Mouse (Mus musculus) T-helper 2 cell (primary cell): Measurements from ENCODE around the gene Ube2n.

Experiments
- in situ Hi-C: fragments of 300-600 bp; cut with MboI, MseI; formaldehyde crosslinking; loops from one replicate; pipeline ENCODE4 v1.15.1; 2025; ENCODE audit warnings: high pct_unique_total_duplicates

The Ube2n gene

GRCm38 (mm10) chr10:95514656-95515292, at the start of gene Ube2n:
TSS of gene Ube2n (plus strand) at chr10:95515145.
- in situ Hi-C loops = no loop called here

DNA sequence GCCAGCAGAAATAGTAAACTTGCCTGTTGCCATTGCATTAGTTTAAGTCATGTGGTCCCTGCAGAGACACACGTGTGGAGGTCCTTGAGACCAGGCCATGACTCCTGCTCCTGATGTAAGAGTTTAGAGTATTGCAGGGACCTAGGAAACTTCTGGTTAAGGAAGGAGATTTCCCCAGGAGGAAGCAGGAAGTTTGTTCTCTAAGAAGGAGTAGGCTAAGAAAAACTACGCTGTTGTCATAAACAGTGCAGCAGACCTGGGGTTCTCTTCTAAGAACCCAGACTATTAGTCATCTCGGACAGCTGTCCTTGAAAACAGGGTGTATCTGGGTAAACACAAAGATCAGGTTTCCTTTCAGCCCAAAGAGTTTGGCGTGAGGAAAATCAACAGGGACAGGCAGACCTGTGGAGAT, 49.5 kb upstream of the Ube2n start:
- in situ Hi-C loops = no loop called here

GRCm38 (mm10) chr10:95468894-95469293, 46.1 kb upstream of the Ube2n start:
- in situ Hi-C loops = no loop called here

- in situ Hi-C loops = no loop called here
Measured at GRCm38 (mm10) chr10:95471186-95471585, 43.8 kb upstream of the Ube2n start.

DNA sequence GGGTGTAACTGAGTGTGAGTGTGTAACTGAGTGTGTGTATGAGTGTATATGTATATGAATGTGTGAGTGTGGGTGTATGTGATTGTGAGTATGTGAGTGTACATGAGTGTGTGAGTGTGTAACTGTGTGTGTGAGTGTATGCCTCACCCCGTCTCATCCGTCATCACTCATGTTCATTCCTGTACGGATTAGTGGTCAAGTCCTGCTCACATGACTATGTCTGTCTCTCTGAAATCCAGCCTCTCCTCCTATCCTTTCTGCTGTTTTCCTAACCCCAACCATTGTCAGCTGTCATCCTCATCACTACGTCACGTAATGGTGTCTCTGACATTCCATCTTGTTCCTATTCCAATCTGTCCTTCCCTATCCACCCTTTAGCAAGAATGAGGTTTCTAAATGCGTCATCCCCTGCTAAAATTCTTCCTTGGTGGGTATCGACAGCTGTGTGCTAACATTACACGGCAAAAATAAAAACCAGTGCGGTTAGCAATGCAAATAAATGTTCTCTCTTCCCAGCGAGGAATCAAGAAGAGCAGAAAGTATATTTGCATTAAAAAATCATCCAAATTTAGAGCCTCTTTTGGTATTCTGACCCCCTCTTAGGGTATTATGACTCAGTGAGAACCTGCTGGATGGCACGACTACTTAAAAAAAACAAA, 42.9 kb upstream of the Ube2n start:
- in situ Hi-C loops = no loop called here

- in situ Hi-C loops = loop anchor here (5.0 kb wide), 1 partner anchor 484 kb away; no protein-coding TSS in a partner anchor
Measured at GRCm38 (mm10) chr10:95475923-95476322, 39.0 kb upstream of the Ube2n start.

- in situ Hi-C loops = loop anchor here (5.0 kb wide), 1 partner anchor 485 kb away; no protein-coding TSS in a partner anchor
Measured at GRCm38 (mm10) chr10:95477516-95477915, 37.4 kb upstream of the Ube2n start.

GRCm38 (mm10) chr10:95489653-95490052, 25.3 kb upstream of the Ube2n start:
- in situ Hi-C loops = no loop called here

DNA sequence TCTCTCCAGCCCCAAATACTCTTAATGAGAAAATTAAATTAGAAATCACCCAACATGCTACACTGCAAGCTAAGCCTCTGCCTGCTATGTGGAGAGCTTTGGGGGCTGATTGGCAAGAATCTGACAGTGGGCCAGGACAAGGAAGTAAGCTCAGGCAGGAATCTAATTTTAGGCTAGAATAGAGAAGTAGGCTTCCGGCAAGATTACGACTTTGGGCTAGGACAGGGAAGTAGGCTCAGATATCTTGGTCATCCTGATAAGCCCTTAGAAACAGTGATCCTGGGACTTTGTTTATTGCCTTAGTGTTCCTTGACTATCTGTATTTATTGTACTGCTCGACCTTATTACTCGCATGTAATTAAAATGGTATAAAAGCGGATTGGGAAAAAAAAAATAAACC, 20.7 kb upstream of the Ube2n start:
- in situ Hi-C loops = no loop called here

DNA sequence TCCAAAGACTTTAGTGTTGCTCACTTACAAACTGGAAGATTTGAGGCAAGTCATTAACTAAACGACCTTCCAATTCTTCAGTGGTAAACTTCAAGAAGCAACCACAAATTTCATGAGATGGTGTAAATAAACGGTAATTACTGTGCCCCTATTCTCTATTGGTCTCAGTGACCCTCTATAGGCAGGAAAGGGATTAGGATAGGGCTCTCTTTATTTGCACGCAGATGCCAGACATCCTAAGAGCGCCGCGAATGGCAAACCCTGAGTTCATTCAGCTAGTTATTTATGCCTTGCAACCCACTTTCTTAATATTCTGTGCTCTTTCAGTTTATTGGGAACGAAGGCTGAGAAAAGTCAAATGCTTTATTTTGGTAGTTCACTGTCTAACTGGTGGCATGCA, 13.9 kb upstream of the Ube2n start:
- in situ Hi-C loops = no loop called here

DNA sequence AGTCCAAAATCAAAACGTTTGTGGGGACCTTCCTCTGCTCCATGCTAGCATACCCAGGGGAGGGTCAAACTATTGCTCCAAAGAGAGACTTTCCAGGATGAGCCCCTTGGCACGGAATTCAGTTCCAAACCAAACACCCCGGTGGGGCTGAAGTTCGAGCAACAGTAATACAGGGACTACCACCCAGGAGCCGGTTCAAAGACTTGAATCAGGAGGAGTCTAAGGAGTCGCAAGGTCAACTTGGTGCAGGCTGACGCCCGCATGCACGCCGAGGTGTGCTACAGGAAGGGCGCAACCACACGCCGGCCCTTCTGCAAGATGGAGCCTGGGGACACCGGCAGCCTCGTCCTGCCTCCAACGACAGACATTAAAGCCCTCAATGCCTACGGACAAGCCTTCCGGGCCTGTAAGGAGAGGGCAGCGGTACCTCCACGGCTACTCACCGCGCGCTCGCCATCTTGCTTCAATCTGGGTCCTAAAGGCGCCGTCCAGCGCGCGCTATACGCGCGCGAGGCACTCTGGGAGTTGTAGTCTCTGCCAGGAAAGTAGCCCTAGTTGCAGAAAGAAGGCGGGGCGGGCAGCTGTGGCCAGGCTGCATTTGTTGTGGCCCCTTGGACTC, 13.4 kb upstream of the Ube2n start, which contains the start of gene Mrpl42:
Gene Mrpl42, minus strand, starts transcription at position 478 of the 619 bp plus-strand sequence.
- in situ Hi-C loops = no loop called here

DNA sequence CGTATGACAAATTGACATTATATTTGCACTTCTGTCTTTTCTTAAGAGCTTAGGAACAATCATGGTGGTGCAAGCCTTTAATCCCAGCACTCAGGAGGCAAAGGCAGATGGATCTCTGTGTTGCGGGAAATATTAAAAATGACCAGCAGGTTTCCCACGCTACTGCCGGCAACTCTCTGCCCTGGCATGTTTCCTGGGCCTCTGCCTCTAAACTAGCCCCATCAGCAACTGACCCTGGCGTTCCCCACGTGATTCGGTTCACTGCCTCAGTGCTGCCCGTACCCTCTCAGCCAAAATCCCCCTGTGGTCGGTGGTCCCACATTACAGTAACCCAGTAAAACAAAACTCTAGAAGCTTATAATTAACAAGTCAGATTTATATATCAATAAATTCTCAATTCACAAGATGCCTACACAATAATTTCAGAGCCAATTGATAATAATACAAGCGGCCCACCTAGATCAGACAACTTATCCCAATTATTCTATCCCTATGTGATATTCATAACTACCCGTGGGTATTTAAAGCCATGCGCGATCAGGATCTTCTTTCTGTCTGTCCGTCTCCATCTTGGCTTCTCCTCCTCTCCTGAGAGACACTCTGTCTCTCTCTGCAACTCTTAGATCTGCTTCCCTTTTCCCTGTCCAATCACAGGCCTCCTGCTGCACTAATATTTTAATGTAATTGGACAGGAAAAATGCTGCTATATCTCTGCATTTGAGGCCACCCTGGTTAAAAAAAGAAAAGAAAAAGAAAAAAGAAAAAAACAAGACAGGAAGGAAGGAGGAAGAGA, 11.3 kb upstream of the Ube2n start:
- in situ Hi-C loops = no loop called here

DNA sequence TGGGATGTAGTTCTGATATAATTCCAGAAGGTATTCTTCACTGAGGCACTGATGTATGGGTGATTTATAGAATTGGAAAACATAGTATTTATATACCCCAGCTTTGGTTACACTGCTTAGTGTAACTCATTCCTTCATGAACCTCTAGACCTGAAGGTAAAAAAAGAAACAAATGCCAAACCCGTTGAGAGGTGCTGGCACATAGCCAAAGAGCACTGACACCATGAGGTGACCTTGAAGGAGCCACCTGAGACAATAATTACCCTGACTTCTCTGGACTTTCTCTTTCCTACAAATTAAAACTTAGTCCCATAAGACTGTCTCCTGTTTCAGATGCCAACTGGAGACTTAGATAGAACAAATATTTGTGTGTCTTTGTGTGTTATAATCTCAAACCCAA, 10.6 kb upstream of the Ube2n start:
- in situ Hi-C loops = no loop called here

- in situ Hi-C loops = no loop called here
Measured at GRCm38 (mm10) chr10:95508126-95508525, 6.8 kb upstream of the Ube2n start.

- in situ Hi-C loops = no loop called here
Measured at GRCm38 (mm10) chr10:95508793-95509192, 6.2 kb upstream of the Ube2n start.

GRCm38 (mm10) chr10:95509263-95509662, 5.7 kb upstream of the Ube2n start:
- in situ Hi-C loops = no loop called here

DNA sequence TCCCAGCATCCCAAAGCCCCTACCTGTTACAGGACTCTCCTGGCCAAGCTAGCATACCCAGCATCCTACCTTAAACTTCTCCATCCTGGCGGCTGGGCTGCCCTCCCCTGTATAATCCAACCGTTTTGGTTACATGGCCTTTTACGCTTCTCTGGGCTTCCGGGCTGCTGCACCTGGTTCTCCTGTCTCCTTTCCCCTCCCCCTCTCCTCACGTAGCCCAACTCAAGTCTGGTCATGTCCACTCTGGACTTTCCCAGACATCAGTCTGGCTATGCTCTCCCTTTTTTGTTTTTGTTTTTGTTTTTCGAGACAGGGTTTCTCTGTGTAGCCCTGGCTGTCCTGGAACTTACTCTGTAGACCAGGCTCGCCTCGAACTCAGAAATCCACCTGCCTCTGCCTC, 2.3 kb upstream of the Ube2n start:
- in situ Hi-C loops = no loop called here

DNA sequence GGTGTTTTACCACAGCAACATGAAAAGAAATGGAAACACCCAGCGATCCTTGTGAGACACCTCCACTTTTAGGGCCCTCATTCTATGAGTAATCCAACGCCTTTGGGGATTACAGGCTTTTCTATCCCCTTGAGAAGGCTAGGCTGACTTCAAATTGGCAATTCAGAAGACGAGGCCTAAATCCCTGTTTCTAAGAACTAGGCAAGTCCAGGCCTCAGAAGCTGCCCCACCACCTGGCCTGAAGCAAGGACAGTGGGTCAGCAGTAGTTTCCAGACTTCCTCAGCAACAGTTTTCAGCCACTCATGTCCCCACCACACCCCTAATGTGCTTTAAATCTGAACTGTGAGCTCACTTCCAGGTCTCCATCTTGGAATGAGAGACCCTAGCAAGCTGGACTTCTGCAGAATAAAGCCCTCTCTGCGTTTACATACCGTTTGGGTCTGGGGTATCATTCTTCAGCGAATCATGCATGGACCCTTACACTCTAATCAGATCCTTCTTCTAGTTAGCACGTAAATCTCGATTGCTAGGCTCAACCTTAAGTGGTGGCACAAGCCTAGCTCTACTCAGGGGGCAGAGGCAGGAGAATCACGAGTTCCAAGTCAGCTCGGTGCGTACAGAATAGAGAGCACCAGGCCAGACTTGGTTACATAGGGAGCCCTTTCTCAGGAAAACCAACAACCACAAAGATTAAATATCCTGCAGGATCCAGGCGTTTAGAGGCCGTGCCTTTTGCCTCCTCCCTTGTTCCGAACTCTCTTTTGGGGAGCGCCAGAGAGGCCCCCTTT, 983 bp upstream of the Ube2n start:
- in situ Hi-C loops = no loop called here

DNA sequence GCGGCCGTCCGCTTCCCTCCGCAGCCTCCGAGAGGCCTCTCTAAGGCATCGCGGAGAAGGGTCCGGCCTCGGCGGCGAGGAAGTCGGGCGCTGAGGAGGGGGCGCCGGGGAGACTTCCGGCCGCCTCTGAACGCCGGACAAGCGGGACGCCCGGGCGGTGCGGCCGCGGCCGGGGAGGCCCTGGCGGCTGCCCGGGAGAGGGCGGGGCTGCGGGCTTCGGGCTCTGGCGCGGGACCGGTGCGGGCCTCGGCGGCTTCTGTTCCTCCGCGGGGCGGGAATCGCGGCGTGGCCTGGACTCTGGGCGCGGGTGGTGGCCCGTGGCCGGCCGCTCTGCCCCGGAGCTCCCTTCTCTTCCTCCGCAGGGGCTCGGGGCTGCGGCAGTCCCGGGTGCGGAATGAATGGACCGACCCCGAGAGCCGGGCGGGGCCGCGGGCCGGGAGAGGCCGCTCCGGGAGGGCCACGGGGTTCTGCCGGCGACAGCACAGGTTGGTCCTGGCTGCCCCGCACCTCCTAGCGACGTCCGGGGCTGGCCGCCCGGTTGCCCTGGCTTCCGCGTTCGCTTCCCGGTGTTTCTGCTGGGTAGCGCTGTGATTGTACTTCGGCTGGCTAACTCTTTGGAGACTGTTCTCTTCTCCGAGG, 467 bp downstream of the Ube2n start:
- in situ Hi-C loops = no loop called here

GRCm38 (mm10) chr10:95517656-95518055, 2.7 kb downstream of the Ube2n start:
- in situ Hi-C loops = no loop called here
